Mouse (Mus musculus): Measurements from ENCODE around the gene Cd59b. TPM values are rescaled to one million over a fixed set of nuclear protein-coding genes. Genes with fewer than 3 reads are reported as not detected.
"Not testable (repeated sequence)": the region's sequence is repeated elsewhere in the genome, so short reads cannot be mapped to it uniquely, and the experiment has no call there.

Cd59b gene
- total RNA-seq, 2 experiments from 2014 or later = 0.94 TPM; not detected in 1

DNA sequence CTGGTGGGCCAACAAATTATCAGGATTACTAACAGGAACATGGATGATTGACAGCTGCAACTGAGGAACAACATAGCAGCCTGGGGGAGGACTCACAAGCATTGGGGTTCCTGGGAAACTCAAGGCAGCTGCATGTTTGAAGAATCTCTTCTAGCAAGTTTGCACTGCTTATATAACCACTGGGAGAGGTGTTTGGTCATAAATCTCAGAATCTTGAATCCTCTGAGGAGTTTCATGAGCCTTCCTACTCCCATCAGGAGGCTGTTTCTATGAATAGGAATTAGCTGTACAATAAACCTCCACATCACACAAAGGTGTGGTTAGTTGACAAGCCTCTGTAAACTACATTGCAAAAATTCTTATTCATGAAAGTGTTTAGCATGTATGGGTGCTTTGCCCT, 7.0 kb upstream of the Cd59b start:
- intact Hi-C loops (cut with DNase I) = no loop called here
- no peak for DNase-seq

DNA sequence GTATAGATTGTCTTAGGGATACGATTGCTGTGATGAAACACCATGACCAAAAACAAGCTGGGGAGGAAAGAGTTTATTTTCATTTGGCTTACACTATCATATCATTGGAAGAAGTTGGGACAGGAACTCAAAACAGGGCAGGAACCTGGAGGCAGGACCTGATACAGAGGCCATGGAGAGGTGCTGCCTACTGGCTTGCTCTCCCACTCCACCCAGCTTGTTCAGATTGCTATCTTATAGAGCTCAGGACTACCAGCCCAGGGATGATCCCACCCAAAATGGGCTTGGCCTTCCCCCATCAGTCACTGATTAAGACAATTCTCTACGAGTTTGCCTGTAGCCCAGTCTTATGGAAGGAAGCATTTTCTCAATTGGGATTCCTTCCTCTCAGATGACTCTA, 5.5 kb upstream of the Cd59b start:
- no peak for DNase-seq
- intact Hi-C loops (cut with DNase I) = no loop called here

- DNase-seq; intact Hi-C loops (cut with DNase I): not testable (repeated sequence)
Measured at GRCm38 (mm10) chr2:104065526-104065925, 4.1 kb upstream of the Cd59b start, which contains the start of gene Gm10912. TSS of gene Gm10912 (plus strand) at chr2:104065826.

DNA sequence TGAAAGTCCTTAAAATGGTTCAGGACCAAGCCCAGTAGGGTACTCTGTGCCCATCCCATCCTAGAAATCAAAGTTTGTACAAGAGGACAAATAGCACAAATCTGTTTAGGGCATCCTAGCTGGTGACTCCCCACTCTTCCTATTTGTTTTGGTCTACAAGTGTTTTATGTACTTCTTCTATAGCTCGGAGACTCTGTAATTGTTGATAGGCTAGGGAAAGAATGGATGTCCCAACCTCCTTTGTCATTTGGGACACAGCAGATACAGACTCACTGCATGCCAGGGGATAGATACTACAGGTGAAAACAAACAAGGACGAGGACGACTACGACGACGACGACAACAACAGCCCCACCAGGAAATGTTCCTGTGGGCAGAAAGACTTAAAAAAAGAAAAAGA, 1.2 kb upstream of the Cd59b start, which contains the start of gene Gm10799:
Gene Gm10799 (minus strand): TSS at position 101 of the 400 bp plus-strand sequence.
- intact Hi-C loops (cut with DNase I) = loop anchor here (2.0 kb wide), 1 partner anchor 26 kb away; the partner anchor contains the start of gene Cd59a
- not testable (repeated sequence) for DNase-seq

- DNase-seq; intact Hi-C loops (cut with DNase I): not testable (repeated sequence)
Measured at GRCm38 (mm10) chr2:104078285-104078684, 8.6 kb downstream of the Cd59b start.

GRCm38 (mm10) chr2:104081436-104082050, 11.9 kb downstream of the Cd59b start:
- DNase-seq = not testable (repeated sequence)
- intact Hi-C loops (cut with DNase I) = loop anchor here (2.0 kb wide), 1 partner anchor 37 kb away; no protein-coding TSS in a partner anchor

- no peak for DNase-seq
- intact Hi-C loops (cut with DNase I) = loop anchor here (2.0 kb wide), 1 partner anchor 36 kb away; no protein-coding TSS in a partner anchor
Measured at GRCm38 (mm10) chr2:104082474-104082873, 12.8 kb downstream of the Cd59b start.

DNA sequence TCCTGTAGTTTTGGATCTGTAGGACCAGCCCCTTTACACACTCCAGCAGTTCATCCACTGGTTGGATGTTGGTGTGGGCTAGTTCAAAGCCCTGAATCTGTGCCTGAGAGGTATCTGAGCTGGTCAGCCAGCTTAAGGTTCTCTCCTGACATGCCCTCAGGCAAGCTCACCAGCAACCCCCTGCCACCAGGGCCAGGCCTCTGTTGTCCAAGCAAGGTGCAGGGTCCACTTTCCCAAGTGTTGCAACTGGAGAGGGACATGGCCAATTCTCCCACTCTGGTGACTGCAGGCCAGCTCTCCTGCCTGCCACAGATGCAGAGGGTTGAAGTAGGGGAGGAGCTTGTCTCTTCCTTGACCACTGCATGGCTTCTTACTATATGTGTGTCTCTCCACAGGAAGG, 14.4 kb downstream of the Cd59b start:
- intact Hi-C loops (cut with DNase I); DNase-seq: not testable (repeated sequence)

DNA sequence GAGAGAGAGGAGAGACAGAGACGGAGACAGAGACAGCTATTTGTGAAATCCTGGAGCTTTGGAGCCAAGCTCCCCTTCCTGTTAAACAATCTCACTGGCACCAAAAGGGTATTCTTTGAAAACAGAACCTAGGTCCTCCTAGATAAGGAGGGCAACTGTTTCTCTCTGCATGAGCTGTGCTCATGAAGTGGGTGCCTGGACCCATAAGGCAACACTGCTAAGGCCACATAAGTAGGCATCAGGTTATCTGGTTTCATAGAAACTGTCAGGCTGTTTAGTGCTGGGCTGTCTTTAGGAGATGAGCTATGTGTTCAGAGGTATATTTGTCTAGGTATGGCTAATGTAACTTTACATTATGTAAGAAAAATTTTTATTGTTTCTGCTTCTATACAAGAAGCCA, 17.9 kb downstream of the Cd59b start:
- intact Hi-C loops (cut with DNase I); DNase-seq: not testable (repeated sequence)

- intact Hi-C loops (cut with DNase I) = no loop called here
- no peak for DNase-seq
Measured at GRCm38 (mm10) chr2:104093305-104093704, 23.7 kb downstream of the Cd59b start.

GRCm38 (mm10) chr2:104095741-104096213, 26.1 kb downstream of the Cd59b start, which contains the start of gene Cd59a:
TSS of gene Cd59a (plus strand) at chr2:104095801.
- intact Hi-C loops (cut with DNase I) = loop anchor here (2.0 kb wide), 1 partner anchor 27 kb away; the partner anchor contains the start of genes Cd59b and Gm10799

DNA sequence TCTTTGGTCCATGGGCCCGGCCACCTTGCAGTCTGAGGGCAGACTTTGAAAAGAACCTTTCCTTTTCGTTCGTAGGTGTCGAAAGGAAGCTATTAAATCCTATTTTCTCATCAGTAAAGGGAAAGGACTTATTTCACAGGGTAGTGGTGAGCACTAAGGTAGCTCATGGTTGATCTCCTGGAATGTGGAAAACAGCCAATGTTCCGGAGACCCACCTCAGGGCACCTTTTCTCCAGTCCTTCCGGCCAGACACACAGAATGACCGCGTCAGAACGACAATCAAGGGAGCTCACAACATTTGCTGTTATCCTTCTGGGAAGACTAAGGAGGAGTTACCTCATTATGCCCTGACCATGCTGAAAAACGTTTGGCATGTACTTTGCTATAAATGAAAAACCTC, 26.6 kb downstream of the Cd59b start:
- DNase-seq = no peak
- intact Hi-C loops (cut with DNase I) = no loop called here

More at GRCm38 (mm10) chr2:104095741-104096213, 26.1 kb downstream of the Cd59b start, which contains the start of gene Cd59a:
- peak; percentile 53 for DNase-seq

DNA sequence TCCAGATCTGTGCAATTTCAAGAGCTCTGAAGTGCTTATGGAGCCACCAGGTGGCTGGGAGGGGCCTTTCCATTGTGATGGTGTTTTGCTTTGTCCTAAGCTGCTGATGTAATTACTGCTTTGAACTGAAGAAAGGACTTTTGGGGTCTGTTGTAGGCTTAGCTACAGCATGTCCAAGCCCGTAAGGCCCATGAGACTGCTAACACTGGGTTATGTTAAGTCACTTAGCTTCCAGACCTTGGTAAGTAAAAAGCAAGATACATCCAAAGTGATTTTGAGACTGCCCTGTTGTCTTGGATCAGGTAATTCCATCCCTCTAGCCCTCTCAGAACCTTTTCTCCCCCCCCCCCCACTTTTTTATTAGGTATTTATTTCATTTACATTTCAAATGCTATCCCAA, 27.1 kb downstream of the Cd59b start:
- DNase-seq; intact Hi-C loops (cut with DNase I): not testable (repeated sequence)

DNA sequence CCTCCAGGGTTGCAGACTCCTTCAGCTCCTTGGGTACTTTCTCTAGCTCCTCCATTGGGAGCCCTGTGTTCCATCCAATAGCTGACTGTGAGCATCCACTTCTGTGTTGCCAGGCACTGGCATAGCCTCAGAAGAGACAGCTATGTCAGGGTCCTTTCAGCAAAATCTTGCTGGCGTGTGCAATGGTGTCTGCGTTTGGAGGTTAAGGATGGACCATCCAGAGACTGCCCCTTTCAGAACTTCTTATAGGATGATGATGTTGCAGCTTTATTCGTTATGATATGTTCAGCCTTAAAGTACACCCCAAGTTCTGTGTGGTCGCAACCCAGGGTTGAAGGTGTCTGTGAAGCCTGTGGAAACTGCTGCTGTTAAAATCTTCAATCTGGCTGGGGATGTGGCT, 27.7 kb downstream of the Cd59b start:
- intact Hi-C loops (cut with DNase I); DNase-seq: not testable (repeated sequence)

DNA sequence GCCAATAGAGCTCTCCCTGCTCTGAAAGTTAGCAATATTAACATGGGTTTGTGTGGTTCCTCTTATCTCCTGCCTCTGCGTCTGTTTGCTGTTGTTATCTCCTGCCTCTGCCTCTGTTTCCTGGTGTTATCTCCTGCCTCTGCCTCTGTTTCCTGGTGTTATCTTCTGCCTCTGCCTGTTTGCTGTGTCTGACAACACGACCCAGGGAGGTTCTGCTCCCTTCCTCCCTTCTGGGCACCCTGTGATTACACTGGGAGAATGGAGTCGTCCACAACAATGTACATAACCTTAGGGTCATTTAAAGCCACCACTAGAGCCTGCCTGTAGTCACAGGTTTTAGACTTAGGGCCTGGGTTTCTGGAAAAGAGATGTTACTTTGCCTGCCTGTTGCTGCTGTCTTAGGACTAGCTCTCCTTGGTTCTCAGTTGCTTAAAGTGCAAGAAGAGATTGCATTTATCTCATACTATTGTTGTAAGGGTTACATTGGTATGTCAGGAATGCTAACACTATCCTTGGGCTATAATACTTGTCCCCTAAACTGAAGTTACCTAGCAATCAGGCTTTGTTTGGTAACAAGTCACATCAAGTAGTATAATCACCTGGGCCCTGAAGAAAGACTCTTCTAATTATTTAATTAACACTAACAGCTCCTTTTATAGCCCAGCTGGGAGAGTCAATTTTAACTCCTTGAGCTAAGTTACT, 29.0 kb downstream of the Cd59b start:
- intact Hi-C loops (cut with DNase I) = no loop called here
- no peak for DNase-seq

GRCm38 (mm10) chr2:104099231-104099585, 29.6 kb downstream of the Cd59b start:
- intact Hi-C loops (cut with DNase I) = no loop called here
- no peak for DNase-seq

DNA sequence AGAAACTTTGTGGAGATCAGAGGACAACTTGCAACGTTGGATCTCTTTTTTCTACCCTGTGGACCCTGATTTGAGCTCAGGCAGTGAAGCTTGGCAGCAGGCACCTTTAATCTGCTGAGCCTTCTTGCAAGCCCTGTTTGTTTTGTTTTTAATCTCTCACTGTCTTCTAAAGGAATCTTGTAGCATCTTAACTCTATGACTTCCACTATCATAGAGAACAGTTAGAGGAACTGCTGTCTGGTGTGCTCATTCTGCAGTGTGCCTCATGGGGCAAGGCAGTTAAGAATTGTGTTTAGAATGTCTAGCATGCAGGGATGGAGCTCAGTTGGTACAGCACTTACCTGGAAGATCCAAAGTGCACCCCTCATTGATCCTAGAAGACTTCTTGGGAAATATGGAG, 30.3 kb downstream of the Cd59b start:
- intact Hi-C loops (cut with DNase I) = no loop called here
- no peak for DNase-seq

- intact Hi-C loops (cut with DNase I) = no loop called here
- DNase-seq = no peak
Measured at GRCm38 (mm10) chr2:104104800-104105199, 35.2 kb downstream of the Cd59b start.

DNA sequence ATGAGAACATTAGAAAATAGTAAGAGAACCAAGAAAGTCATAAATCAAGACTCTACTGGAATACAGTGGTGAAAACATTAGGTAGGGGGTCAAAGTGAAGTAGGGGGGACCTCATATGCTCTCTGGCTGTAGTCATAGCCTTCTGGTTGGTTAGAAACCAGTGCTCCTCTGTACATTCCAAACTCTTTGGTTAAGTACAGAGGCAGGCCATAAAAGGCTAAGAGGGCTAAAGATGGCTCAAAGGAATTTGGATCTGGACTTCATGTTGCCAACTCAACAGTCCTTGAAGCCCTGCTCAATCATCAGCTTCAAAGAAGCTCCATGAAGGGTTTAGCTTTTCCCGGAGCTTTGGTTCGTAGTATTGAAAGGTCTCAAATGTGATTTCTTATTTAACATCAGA, 39.4 kb downstream of the Cd59b start:
- intact Hi-C loops (cut with DNase I); DNase-seq: not testable (repeated sequence)

DNA sequence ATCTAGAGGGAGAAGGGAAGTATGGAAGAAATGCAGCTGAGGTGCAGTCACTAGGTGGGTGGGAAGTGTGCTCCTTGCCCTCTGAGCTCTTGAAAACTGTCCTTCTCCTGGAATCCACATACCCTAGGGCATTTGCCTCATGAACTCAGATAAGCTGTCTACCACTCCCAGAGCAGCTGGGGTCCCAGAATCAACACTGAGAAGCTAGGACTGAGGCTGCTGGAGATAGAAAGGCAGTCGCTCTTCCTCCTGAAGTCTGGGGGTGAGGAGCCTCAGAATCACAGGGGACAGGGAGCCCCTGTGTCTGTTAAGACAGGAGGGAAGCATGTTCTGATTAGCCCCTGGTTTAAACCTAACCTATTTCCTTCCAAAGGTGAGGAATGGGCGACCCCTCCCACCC, 39.9 kb downstream of the Cd59b start:
- intact Hi-C loops (cut with DNase I) = no loop called here
- DNase-seq = no peak

- intact Hi-C loops (cut with DNase I) = no loop called here
- DNase-seq = no peak
Measured at GRCm38 (mm10) chr2:104110031-104110430, 40.4 kb downstream of the Cd59b start.
